Mouse (Mus musculus): ENCODE measurements at regions not wholly inside any gene's neighbourhood (a gene's known extent, or its start where the extent isn't known, plus 50 kb on each side); places are given as distances from the start of the nearest gene placed in this dataset.

GRCm38 (mm10) chr4:56619054-56619453, 120.8 kb upstream of the Gm26657 start:
- no peak for DNase-seq

DNA sequence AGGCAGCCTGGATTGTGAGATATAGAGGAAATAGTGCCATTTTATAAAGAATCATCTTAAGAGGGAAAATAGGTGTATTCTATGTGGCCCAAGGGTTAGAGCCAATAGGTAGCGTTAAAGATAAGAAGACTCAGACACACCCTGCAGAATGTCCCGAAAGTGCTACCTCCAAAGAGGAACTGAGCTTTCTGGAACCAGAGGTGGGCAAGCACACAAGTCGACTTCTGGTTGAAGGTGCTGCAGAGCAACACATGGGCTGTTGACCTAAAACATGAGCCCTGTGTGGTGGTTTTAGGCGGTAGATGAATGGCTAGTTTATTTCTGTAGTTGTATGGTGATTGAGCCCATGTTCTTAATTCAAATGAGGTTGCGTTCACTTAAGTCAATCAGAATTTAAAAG, 121.4 kb upstream of the Gm26657 start:
- DNase-seq, result no peak

GRCm38 (mm10) chr4:56617661-56618360, 122.1 kb upstream of the Gm26657 start:
- DNase-seq, result no peak

DNA sequence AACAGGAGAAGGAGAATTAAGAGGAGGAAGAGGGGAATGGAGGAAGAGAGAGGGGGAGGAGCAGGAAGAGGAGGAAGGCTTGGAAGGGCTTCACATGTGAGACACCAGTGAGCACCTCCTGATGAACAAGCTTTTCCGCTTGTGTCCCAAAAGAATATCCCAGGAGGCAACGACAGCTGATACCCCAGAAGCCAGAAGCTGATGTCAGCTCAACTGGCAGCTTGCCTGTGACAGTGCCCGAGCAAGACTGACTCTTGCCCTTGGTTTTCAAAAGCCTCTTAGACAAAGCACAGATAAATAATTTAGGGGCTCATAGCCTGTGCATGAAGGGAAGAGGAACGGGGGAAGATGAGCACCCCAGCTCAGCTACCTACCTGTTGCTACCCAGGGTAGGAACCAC, 127.5 kb upstream of the Gm26657 start:
- no peak for DNase-seq

GRCm38 (mm10) chr4:56611751-56612150, 128.1 kb upstream of the Gm26657 start:
- DNase-seq, result peak; percentile 1

DNA sequence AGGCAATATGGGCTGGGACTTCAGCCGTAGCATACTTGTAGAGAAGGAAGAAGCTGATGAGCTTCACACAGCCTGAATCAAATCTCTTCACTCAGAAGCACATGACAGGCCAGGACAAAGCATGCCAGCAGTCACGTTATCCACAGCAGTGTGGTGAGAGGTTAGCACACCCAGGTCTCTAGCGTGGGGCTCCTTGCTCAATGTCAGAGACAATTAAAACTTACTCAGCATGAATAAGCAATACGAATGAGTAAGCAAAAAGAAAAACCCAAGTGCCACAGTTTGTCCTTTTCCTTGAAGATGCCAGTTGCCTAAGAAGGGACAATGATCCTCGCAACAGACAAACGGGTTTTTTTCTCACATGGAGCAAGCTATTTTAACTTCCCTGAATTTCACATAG, 129.6 kb upstream of the Gm26657 start:
- DNase-seq, result no peak

DNA sequence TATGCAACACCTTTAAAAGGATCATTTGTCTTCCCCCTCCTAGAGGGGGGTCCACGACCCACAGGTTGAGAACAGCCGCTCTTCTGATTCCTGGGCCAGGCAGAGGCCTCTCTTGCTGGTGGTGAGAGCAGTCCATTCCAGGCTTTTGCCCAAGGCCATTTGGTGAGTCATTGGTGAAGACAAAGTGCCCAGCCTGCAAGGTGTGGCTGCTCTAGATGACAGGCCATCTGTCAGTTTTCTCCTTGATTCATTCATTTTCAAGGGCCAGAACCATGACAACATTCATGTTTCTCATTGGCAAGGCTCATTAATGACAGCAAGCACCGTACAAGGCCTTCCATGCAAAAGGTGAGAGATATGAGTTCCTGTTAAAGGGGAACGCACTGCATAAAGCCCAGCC, 131.2 kb upstream of the Gm26657 start:
- DNase-seq, result no peak

DNA sequence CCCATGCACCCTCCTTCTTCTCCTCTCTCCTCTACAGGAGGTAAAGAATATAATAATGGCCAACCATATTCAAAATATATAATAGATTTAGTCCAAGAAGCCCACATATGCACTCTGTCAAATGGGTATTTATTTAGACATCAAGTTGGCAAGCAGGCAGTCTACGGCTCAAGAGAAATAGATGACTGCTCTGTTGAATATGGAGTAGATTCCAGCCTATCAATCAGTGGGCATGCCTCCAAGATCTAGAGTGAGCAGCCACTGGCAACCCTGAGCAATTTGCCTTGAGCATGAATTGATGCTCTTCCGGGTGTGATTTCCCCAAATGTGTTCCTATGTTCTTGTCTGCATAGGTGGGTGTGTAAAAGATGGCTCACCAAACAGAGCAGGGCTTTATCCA, 141.5 kb upstream of the Gm26657 start:
- no peak for DNase-seq

DNA sequence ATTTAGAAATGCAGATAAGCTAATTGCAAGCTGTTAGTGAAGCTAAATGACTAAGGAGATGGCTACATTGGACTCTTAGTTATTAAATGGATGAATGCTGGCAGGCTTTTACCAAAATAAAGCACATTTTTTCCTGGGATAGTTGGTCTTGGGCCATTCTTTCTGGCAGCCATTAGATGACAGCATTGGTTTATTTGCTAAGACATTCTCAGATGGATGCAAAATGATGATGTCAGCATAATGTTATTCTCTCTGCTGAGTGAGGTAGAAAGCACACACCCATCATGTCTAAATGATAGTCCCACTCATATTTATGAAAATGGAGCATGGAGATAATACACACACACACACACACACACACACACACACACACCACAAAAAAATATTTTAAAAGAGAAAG, 141.9 kb upstream of the Gm26657 start:
- DNase-seq, result no peak

DNA sequence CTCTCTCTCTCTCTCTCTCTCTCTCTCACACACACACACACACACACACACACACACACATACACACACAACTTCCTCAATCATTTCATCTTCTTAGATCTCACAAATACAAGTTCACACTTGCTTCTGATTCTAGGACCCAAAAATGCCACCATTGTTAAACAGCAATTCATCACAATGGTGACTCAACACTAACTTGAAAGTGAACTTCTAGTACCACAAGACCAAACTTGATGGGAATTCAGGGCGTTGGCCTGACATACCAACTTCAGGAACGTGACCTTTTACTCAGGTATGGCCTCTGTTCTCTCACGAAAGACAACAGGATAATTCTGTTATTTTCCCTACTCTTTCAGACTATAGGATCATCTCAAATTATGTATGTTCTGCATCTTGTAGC, 157.5 kb upstream of the Gm26657 start:
- DNase-seq, result no peak

GRCm38 (mm10) chr4:56576837-56577548, 162.9 kb upstream of the Gm26657 start:
- DNase-seq, result no peak

GRCm38 (mm10) chr4:56552126-56552525, 187.7 kb upstream of the Gm26657 start:
- no peak for DNase-seq

GRCm38 (mm10) chr4:56533344-56533985, 206.4 kb upstream of the Gm26657 start:
- no peak for DNase-seq

DNA sequence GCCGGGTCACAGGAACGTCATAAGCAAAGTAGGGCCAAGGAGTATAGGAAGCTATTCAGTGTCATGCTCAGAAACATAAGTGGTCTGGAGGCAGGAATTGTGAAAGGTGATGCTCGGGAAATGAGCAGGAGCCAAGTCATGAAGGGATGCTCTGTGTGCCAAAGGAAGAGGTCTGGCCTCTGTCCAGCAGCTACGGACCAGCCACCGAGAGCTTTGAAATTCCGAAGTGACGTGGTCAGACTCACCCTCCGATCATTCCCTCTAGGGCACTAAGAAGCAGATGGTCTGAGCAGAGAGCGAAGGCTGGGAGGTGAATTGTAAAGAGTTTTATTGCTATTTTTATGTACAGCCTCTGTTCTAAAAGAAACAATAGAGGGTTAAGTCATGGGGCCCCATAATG, 206.9 kb upstream of the Gm26657 start:
- no peak for DNase-seq

DNA sequence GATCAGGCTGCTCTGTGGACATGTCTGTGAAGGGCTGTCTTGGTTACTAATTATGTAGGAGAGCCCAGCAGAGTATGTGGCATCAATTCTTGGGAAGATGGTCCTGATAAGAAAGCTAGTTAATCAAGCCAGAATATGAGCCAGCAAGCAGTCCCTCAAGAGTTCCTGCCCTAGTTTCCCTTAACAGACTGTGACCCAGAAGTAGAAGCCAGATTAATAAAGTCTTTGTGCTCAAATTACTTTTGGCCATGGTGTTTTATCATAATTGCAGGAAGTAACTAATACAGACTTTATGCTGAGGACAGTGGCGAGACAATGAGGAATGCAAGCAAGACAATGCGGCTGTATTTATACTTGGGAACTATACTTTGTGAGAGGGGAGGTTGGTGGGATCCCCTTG, 211.3 kb upstream of the Gm26657 start:
- DNase-seq, result no peak

GRCm38 (mm10) chr4:56524430-56524985, 215.4 kb upstream of the Gm26657 start:
- no peak for DNase-seq

GRCm38 (mm10) chr4:56507770-56508169, 232.1 kb upstream of the Gm26657 start:
- DNase-seq, result no peak

DNA sequence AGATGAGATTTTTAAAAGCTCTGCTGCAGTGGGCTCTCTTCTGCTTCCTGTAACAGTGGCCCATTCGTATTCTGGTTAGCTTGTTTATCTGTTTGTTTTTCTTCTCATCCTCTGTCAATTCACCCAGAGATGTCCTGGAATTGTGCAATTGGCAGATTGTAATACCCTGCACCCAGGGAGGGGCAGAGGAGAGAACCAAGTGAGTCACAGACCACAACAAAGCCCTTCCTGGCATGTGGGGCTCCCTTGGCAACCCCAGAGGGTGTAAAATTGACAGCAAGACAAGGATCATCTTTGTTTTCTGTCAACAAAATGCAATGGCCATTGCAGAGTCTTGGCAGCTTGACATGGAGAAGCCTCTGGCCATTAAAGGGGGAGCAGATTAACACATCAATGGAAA, 233.1 kb upstream of the Gm26657 start:
- DNase-seq, result no peak

- DNase-seq, result peak; percentile 36
Measured at GRCm38 (mm10) chr4:56506067-56506466, 233.8 kb upstream of the Gm26657 start.

- DNase-seq, result peak; percentile 66
Measured at GRCm38 (mm10) chr4:56492537-56493221, 247.2 kb upstream of the Gm26657 start.

DNA sequence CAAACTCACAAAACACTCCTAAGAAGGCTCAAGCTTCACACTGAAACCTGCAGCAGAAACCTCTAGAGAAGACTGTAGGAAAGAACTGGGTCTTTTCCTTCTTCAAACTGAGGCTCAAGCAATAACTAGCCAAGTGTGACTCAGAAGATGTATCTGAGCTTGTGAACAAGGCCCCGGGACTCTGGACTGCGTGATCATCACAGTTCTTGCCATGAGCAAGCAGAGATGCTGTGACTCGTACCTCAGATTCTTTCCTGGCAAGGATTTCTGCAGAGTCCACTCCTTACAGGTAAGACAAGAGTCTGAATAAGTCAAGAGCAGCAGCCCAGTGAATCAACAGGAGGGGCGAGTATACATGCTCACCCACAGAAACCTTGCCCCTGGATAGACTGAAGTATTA, 250.5 kb upstream of the Gm26657 start:
- DNase-seq, result no peak

DNA sequence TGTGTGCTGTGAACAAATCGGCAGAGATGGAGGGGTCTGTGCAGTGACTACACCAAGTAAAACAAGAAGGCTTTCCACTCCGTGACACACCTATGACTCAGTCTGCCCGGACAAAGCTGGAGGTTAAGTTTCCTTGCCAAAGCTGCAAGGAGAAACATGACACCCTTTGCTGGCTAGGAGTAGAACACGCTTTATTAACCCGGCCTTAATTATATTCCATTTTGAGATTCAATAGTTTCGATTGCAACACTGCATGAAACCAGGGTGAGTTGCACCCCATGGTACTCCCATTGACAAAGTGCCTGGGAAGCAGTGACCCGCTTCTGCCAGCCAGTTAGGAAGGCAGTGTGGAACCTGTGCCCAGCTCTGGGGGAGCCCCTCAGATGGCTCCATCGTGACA, 256.2 kb upstream of the Gm26657 start:
- DNase-seq, result no peak

GRCm38 (mm10) chr4:56456788-56457187, 283.1 kb upstream of the Gm26657 start:
- DNase-seq, result peak; percentile 6
